Mouse (Mus musculus) G1E (cell line): ENCODE measurements at regions not wholly inside any gene's neighbourhood (a gene's known extent, or its start where the extent isn't known, plus 50 kb on each side); places are given as distances from the start of the nearest gene placed in this dataset.

Experiments used
- ATAC-seq: 2 replicates; pipeline ENCODE4 v1.8.0; 2016; ENCODE audit warnings: mild to moderate bottlenecking; ENCODE audit not compliant: insufficient number of reproducible peaks, poor library complexity, low FRiP score, severe bottlenecking; ENCODE audit errors: extremely low read depth
- DNase-seq: peaks from one replicate; pipeline ENCODE4 v3.0.0; 2012; ENCODE audit warnings: low spot score
- H3K27me3 ChIP-seq: 2 replicates; pipeline ENCODE4 v1.6.1; 2012; ENCODE audit warnings: mild to moderate bottlenecking, low read length, inconsistent platforms; ENCODE audit not compliant: insufficient read depth
- H3K36me3 ChIP-seq: replicated peaks from 2 replicates; pipeline ENCODE3; 2012; ENCODE audit warnings: mild to moderate bottlenecking, inconsistent platforms
- H3K4me1 ChIP-seq: 2 replicates; pipeline ENCODE4 v1.6.1; 2012; ENCODE audit warnings: low read depth, low read length, inconsistent platforms, mixed read lengths; ENCODE audit not compliant: insufficient read depth
- H3K4me3 ChIP-seq: 2 replicates; pipeline ENCODE4 v1.5.1; 2012; ENCODE audit warnings: low read depth, mild to moderate bottlenecking, inconsistent platforms, low read length, moderate library complexity, mixed read lengths
- H3K9me3 ChIP-seq: replicated peaks from 2 replicates; pipeline ENCODE4 v1.6.1; 2012; ENCODE audit warnings: inconsistent platforms
- CTCF ChIP-seq: IDR thresholded peaks from 2 replicates; pipeline ENCODE4 v1.5.1; 2012; ENCODE audit warnings: low read depth, low read length, inconsistent platforms, mixed read lengths
- GATA1 ChIP-seq: IDR thresholded peaks from 2 replicates; pipeline ENCODE4 v1.6.1; 2012; ENCODE audit warnings: borderline replicate concordance, low read length, inconsistent platforms, mixed read lengths
- GATA2 ChIP-seq: IDR thresholded peaks from 2 replicates; pipeline ENCODE4 v1.6.1; 2012; ENCODE audit warnings: low read depth, low read length, inconsistent platforms, borderline replicate concordance
- POLR2AphosphoS5 ChIP-seq: IDR thresholded peaks from 2 replicates; pipeline ENCODE4 v1.6.1; 2012; ENCODE audit warnings: low read depth, low read length, inconsistent platforms; ENCODE audit not compliant: insufficient replicate concordance
- TAL1 ChIP-seq: conservative IDR thresholded peaks from 2 replicates; pipeline ENCODE4 v1.6.1; 2012; ENCODE audit warnings: low read depth, low read length, inconsistent platforms, mixed read lengths

GRCm38 (mm10) chr2:147905759-147906740, 140.7 kb downstream of the Foxa2 start:
- TF ChIP-seq GATA1 (no peak), GATA2 (no peak), CTCF (no peak), POLR2AphosphoS5 (no peak), TAL1 (no peak)
- ATAC-seq (no peak), DNase-seq (no peak)
- Histone ChIP-seq H3K4me1 (no peaks in the 10 kb centered on the region), H3K36me3 (no peaks in the 10 kb centered on the region), H3K4me3 (no peak overlapping the region), H3K9me3 (peaks cover 37% of the 10 kb centered on the region), H3K27me3 (no peaks in the 10 kb centered on the region)

DNA sequence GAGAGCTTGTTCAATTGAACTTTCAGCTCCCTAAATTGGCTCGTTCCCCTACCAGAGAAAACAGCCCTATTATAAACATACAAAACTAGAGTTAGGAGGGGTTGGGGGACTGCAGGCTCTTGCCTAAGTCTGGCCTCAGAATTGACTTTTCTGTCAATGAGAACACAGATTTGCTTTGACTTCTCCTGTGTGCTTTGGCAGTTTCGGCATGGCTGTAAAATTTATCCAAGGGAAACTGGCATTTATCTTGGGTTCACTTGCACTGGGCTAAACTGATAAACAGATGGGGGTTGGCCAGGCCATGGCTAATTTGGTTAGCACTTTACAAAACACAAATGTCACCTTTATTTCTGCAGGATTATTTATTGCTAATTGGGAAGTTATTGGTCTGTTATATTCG, 141.7 kb downstream of the Foxa2 start:
- Histone ChIP-seq H3K9me3 (peaks cover 35% of the 10 kb centered on the region), H3K4me3 (no peak overlapping the region), H3K36me3 (no peaks in the 10 kb centered on the region), H3K27me3 (no peaks in the 10 kb centered on the region), H3K4me1 (no peaks in the 10 kb centered on the region)
- DNase-seq = no peak
- no peak for ATAC-seq
- TF ChIP-seq GATA2 (no peak), GATA1 (no peak), POLR2AphosphoS5 (no peak), CTCF (no peak), TAL1 (no peak)

DNA sequence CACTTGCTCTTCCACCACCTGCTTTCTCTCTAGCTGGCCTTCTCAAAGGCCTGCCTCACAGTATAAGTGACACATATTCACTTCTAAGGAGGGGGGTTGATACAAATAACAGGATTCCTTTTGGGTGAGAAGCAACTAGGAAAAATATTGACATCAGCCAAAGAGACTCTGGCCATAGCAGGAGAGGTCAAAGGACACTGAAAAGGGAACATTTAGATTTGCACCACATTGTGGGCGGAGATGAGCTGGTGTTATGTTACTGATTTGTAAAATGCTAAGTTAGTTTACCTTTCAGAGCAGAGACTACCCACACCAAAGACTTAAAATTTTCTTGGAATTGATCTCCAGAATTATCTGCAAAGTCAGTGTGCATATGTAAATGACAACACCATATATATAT, 147.5 kb downstream of the Foxa2 start:
- no peak overlapping the region for H3K4me3 ChIP-seq
- H3K36me3 ChIP-seq = no peaks in the 10 kb centered on the region
- ATAC-seq (no peak), DNase-seq (no peak)
- H3K4me1 ChIP-seq = no peaks in the 10 kb centered on the region
- no peaks in the 10 kb centered on the region for H3K27me3 ChIP-seq
- peaks cover 8% of the 10 kb centered on the region for H3K9me3 ChIP-seq
- no peak for TF ChIP-seq CTCF
- no peak for TF ChIP-seq TAL1
- TF ChIP-seq GATA1 = no peak
- TF ChIP-seq POLR2AphosphoS5 = no peak
- no peak for TF ChIP-seq GATA2

DNA sequence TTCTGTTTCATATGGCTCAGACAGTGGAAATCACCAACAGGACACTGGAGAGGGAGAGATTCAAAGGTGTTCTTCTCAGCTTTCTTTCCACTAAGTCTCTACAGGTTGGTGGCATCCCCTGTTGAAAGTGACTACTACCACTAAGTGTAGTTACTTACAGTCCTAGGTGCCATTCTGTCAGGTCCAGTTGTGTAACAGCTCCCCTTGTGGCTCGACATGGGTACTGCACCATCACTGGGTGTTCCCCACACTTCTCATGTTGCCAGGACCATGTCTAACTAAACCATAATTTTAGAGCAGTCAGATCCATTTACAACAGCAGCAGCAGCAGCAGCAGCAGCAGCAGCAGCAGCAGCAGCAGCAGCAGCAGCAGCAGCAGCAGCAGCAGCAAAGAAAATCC, 151.1 kb downstream of the Foxa2 start:
- no peaks in the 10 kb centered on the region for H3K36me3 ChIP-seq
- no peak for DNase-seq
- no peaks in the 10 kb centered on the region for H3K4me1 ChIP-seq
- H3K9me3 ChIP-seq = peaks cover 7% of the 10 kb centered on the region
- H3K4me3 ChIP-seq = no peak overlapping the region
- ATAC-seq = peak; percentile 37; the same call in 1 of the 2 replicates
- no peaks in the 10 kb centered on the region for H3K27me3 ChIP-seq
- no peak for TF ChIP-seq TAL1
- TF ChIP-seq CTCF = 0 out of 2 replicates have a peak, but pooled peaks have one; percentile 14

GRCm38 (mm10) chr2:147894213-147894612, 152.6 kb downstream of the Foxa2 start:
- no peaks in the 10 kb centered on the region for H3K4me1 ChIP-seq
- ATAC-seq (no peak), DNase-seq (no peak)
- H3K9me3 ChIP-seq = peaks cover 12% of the 10 kb centered on the region
- H3K4me3 ChIP-seq = no peak overlapping the region
- H3K27me3 ChIP-seq = no peaks in the 10 kb centered on the region
- no peaks in the 10 kb centered on the region for H3K36me3 ChIP-seq
- TF ChIP-seq POLR2AphosphoS5 = no peak
- no peak for TF ChIP-seq GATA1
- TF ChIP-seq TAL1 = no peak
- no peak for TF ChIP-seq CTCF
- TF ChIP-seq GATA2 = no peak

- H3K36me3 ChIP-seq = no peaks in the 10 kb centered on the region
- H3K27me3 ChIP-seq = no peaks in the 10 kb centered on the region
- TF ChIP-seq GATA2 (no peak), GATA1 (no peak), CTCF (no peak)
- no peak overlapping the region for H3K4me3 ChIP-seq
- DNase-seq = no peak
- H3K9me3 ChIP-seq = peaks cover 21% of the 10 kb centered on the region
- ATAC-seq = no peak
- H3K4me1 ChIP-seq = no peaks in the 10 kb centered on the region
These were observed 160.6 kb downstream of the Foxa2 start for GRCm38 (mm10) chr2:147886191-147886590.

DNA sequence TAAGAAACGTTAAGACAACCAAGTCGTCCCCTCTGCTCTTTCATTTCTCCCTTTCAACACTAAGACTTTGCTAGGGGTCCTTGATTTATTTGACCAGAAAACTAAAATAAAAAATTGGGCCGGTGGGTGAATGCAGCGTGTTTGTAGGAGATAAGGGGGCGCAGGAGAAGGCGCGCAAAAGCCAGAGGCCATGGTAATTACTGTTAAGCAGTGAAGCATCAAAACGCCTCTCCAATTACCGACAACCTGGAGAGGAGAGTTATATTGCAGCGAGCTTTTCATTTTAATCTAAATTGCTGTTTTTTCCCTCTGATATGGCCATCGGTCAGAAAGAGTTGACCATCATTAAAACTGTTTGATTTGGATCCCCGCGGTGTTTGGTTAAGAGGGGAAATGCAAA, 168.9 kb downstream of the Foxa2 start:
- peaks cover 18% of the 10 kb centered on the region for H3K9me3 ChIP-seq
- no peaks in the 10 kb centered on the region for H3K36me3 ChIP-seq
- DNase-seq (no peak), ATAC-seq (no peak)
- H3K4me1 ChIP-seq = no peaks in the 10 kb centered on the region
- no peak overlapping the region for H3K4me3 ChIP-seq
- TF ChIP-seq POLR2AphosphoS5 (no peak), TAL1 (no peak), GATA1 (no peak), GATA2 (no peak), CTCF (no peak)
- no peaks in the 10 kb centered on the region for H3K27me3 ChIP-seq
